Mouse (Mus musculus) stomach, embryonic 15.5 days (tissue): ENCODE data around the gene Olfml2b. TPM values are rescaled to one million over a fixed set of nuclear protein-coding genes. Genes with fewer than 3 reads are reported as not detected.

ENCODE experiments used
- ATAC-seq: fragments of 200-750 bp; cut with Nextera tagmentation; 2 replicates; pipeline ENCODE4 v1.8.0; 2017; ENCODE audit warnings: low read depth, moderate number of reproducible peaks, moderate TSS enrichment; ENCODE audit not compliant: insufficient read depth, low FRiP score
- H3K27ac ChIP-seq: fragments of 300-500 bp; sonication (generic); 2 replicates; pipeline ENCODE4 v1.5.1; 2015; ENCODE audit warnings: mild to moderate bottlenecking, inconsistent platforms
- H3K27me3 ChIP-seq: fragments of 300-500 bp; sonication (generic); replicated peaks from 2 replicates; pipeline ENCODE4 v1.6.1; 2015; ENCODE audit warnings: inconsistent platforms
- H3K36me3 ChIP-seq: fragments of 300-500 bp; sonication (generic); 2 replicates; pipeline ENCODE4 v1.6.1; 2015; ENCODE audit warnings: inconsistent platforms
- H3K4me1 ChIP-seq: fragments of 300-500 bp; sonication (generic); 2 replicates; pipeline ENCODE4 v1.6.1; 2015; ENCODE audit warnings: inconsistent platforms
- H3K4me2 ChIP-seq: fragments of 300-500 bp; sonication (generic); 2 replicates; pipeline ENCODE4 v1.6.1; 2015; ENCODE audit warnings: mild to moderate bottlenecking, inconsistent platforms
- H3K4me3 ChIP-seq: fragments of 300-500 bp; sonication (generic); replicated peaks from 2 replicates; pipeline ENCODE4 v1.5.1; 2015; ENCODE audit warnings: inconsistent platforms
- H3K9ac ChIP-seq: fragments of 300-500 bp; sonication (generic); 2 replicates; pipeline ENCODE4 v1.6.1; 2015; ENCODE audit warnings: inconsistent platforms
- H3K9me3 ChIP-seq: fragments of 300-500 bp; sonication (generic); 2 replicates; pipeline ENCODE4 v1.6.1; 2016; ENCODE audit warnings: inconsistent platforms
- WGBS: fragments of 180-500 bp; shearing (Covaris S2); methylation state at CpG from one replicate; pipeline ENCODE4 v1.1.7; 2015; 5-methylcytosine and 5-hydroxymethylcytosine counted together
- polyA plus RNA-seq: library from polyadenylated mRNA; unstranded; fragments of >200 nt; fragmentation: Nextera tagmentation; extraction: Ambion mirVana; gene quantifications from 2 replicates; pipeline ENCODE4 v1.2.1, GENCODE M21; 2015

The Olfml2b gene
- polyA plus RNA-seq, 1 experiment from 2014 or later = 38.5 TPM

DNA sequence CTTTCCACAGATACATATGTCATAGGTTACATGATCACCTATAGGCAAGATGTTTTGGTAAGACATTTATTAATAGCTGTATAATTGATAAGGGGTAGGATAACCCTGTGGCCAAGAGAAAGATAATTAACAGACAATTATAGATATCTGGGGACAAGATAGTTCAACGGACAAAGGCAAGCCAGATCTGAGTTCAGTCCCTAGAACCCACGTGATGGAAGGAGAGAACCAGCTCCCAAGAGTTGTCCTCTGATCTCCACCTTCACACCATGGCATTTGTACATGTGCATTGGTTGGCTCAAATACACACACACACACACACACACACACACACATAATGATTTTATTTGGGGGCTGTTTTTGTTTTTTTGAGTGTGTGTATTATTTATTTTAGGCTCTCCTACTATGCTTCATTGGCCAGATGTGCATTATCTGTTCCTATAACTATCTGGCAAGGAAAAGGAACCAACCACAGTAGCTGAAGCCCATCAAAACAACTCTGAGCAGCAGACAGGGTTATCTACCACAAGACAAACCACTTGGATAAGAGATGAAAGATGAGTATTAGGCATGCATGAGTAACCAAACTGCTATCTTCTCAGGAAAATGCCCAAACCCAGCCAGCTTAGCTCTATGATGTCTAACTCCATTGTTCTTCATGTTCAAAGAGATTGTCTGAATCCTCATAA lies 24.5 kb upstream of the Olfml2b start:
- no peaks in the 10 kb centered on the region for H3K27me3 ChIP-seq
- H3K9me3 ChIP-seq = no peaks in the 10 kb centered on the region
- H3K4me1 ChIP-seq = no peaks in the 10 kb centered on the region
- no peaks in the 10 kb centered on the region for H3K36me3 ChIP-seq
- 81% methylated on average over 2 of the region's 2 CpGs for WGBS
- H3K9ac ChIP-seq = no peak overlapping the region
- H3K27ac ChIP-seq = no peak overlapping the region
- H3K4me3 ChIP-seq = no peak overlapping the region
- no peak overlapping the region for H3K4me2 ChIP-seq
- ATAC-seq = no peak

DNA sequence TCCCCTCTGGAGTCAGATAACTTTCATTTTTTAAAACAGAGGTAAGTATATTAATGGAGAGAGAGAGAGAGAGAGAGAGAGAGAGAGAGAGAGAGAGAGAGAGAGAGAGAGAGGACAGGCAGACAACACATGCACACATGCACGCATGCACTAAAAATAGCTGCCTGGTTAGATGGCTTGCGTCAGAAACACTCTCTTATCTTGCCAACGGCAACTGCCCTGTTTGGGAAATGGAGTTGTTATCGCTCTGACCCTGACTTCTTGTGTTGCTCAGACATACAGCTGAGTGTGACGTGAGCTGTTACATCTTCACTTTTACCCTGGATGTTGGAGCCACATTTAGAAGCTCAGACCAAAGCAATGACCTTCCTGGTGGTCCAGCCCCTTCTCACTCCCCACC lies 21.4 kb upstream of the Olfml2b start:
- no peak overlapping the region for H3K4me2 ChIP-seq
- 32% methylated on average over 5 of the region's 5 CpGs for WGBS
- no peaks in the 10 kb centered on the region for H3K36me3 ChIP-seq
- H3K9me3 ChIP-seq = no peaks in the 10 kb centered on the region
- no peaks in the 10 kb centered on the region for H3K27me3 ChIP-seq
- H3K4me3 ChIP-seq = no peak overlapping the region
- peak; percentile 95 for ATAC-seq
- H3K27ac ChIP-seq = no peak overlapping the region
- no peaks in the 10 kb centered on the region for H3K4me1 ChIP-seq
- H3K9ac ChIP-seq = no peak overlapping the region

DNA sequence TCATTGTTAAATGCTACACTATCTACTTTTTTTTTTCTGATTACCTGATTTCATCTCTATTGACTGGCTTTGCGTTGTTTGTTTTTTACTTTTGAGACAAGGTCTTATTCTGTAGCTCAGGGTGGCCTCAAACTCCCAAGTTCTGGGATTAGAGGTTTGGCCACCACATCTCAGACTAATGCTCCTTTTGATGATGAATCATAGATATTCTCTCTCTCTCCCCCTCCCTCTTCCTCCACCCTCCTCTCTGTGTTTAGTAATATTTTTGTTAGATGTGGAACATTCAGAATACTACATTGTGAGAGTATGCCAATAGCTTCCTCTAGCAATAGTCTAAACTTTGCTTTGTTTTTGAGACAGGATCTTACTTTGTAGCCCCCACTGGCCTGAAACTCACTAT lies 20.9 kb upstream of the Olfml2b start:
- H3K27ac ChIP-seq = no peak overlapping the region
- H3K4me3 ChIP-seq = no peak overlapping the region
- no peaks in the 10 kb centered on the region for H3K36me3 ChIP-seq
- 92% methylated on average over 1 of the region's 1 CpGs for WGBS
- no peak for ATAC-seq
- no peaks in the 10 kb centered on the region for H3K27me3 ChIP-seq
- H3K9me3 ChIP-seq = no peaks in the 10 kb centered on the region
- H3K9ac ChIP-seq = no peak overlapping the region
- H3K4me1 ChIP-seq = no peaks in the 10 kb centered on the region
- no peak overlapping the region for H3K4me2 ChIP-seq

DNA sequence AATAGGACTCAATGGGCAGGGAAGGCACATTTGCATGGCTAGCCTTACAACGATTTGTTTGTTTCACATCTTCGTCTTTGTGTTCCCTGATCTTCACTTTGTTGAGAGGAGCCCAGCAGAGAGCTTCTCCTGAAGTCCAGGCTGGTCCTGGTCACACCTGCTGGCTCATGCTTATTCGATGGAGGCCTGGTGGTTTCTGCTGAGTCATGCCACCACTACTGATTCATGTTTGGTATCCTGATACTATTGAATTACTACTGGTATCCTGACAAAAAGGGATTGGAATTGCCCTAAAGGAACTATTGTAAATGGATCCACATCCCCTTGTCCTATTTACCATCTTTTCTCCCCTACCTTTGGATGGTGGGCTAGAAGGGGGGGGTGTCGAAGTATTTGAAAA lies 13.8 kb upstream of the Olfml2b start:
- no peak overlapping the region for H3K4me3 ChIP-seq
- no peak overlapping the region for H3K4me2 ChIP-seq
- H3K9me3 ChIP-seq = no peaks in the 10 kb centered on the region
- H3K9ac ChIP-seq = no peak overlapping the region
- H3K4me1 ChIP-seq = no peaks in the 10 kb centered on the region
- no peaks in the 10 kb centered on the region for H3K36me3 ChIP-seq
- H3K27me3 ChIP-seq = no peaks in the 10 kb centered on the region
- H3K27ac ChIP-seq = no peak overlapping the region
- WGBS = 82% methylated on average over 4 of the region's 4 CpGs
- no peak; the same call in 1 of the 2 replicates for ATAC-seq

DNA sequence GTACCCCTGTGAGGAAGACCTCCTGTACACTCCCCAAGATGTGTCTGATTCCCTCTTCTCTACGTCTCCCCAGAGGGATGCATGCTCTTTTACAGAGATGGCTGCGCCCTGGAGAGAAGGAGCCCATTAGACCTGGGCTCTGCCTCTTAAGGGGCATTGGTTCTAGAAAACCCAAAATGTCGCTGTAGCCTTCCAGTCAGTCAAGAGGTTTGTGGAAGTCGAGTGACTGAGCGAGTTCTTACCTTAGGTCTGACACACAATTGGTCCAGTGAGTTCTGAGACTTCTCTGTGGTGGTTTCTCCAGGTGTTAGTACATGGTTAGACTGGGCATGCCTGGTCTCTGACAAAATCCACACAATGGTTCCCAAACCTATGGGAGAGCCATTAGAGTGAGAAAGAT lies 12.8 kb upstream of the Olfml2b start:
- Histone ChIP-seq H3K27me3 (no peaks in the 10 kb centered on the region), H3K4me2 (no peak overlapping the region), H3K4me1 (no peaks in the 10 kb centered on the region), H3K27ac (no peak overlapping the region), H3K9me3 (no peaks in the 10 kb centered on the region), H3K4me3 (no peak overlapping the region), H3K36me3 (no peaks in the 10 kb centered on the region), H3K9ac (no peak overlapping the region)
- ATAC-seq = no peak
- WGBS = 91% methylated on average over 5 of the region's 5 CpGs

DNA sequence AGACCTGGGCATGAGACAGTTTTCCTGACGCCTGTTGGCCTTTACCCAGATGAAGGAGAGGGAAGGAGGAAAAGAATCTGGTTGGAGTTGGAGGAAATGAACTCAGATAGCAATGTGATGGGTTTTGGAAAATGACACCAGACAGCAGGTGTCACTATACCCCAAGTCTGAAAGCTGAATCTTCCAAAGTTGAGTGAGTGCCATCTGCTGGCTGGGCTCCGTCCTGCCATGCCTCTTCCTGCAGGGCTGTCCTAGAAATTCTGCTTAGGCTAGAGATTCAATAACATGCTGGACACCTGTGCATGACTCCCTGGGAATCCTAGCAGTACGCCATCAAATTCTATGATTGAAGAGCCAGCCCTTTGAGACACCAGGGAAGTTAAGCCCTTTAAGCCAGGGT lies 11.9 kb upstream of the Olfml2b start:
- Histone ChIP-seq H3K9ac (no peak overlapping the region), H3K4me2 (no peak overlapping the region), H3K36me3 (no peaks in the 10 kb centered on the region), H3K27me3 (no peaks in the 10 kb centered on the region), H3K9me3 (no peaks in the 10 kb centered on the region), H3K4me1 (no peaks in the 10 kb centered on the region), H3K27ac (no peak overlapping the region), H3K4me3 (no peak overlapping the region)
- peak; percentile 50 for ATAC-seq
- 8% methylated on average over 3 of the region's 3 CpGs for WGBS

DNA sequence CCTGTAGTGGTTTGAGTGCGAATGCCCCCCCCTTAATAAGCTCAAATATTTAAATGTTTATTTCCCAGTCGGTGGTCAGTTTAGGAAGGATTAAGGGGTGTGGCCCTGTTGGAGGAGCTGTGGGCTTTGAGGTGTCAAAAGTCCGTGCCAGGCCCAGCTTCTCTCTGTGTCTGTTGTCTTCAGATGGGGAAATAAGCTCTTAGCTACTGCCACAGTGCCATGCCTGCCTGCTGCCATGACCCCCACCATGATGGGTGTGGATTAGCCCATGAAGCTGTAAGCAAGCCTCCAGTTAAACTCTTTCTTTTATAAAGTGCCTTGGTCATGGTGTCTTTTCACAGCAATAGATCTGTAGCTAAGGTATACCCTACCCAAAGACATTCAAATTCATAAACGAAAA lies 11.5 kb upstream of the Olfml2b start:
- Histone ChIP-seq H3K4me2 (no peak overlapping the region), H3K9me3 (no peaks in the 10 kb centered on the region), H3K27ac (no peak overlapping the region), H3K4me3 (no peak overlapping the region), H3K9ac (no peak overlapping the region), H3K27me3 (no peaks in the 10 kb centered on the region), H3K4me1 (no peaks in the 10 kb centered on the region), H3K36me3 (no peaks in the 10 kb centered on the region)
- ATAC-seq = no peak
- 69% methylated on average over 4 of the region's 4 CpGs for WGBS

DNA sequence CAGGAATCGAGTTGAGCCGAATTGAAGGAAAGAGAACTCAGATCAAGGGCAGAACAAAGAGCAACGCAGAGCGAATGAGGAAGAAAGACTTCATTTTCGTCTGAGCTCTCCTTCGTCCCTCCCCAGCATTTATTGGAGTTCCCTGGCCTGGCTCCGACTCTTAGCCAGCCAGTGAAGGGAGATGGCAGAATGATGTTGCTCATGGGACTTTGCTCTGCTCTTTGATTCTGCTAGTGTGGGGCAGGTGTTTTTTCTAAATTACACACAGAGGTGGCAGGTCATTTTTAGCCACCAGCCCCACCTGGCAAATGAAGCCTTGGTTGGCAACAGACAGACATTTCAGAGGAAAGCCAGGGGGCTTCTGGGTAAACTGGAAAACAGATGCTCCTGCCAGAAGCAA lies 5.4 kb upstream of the Olfml2b start:
- Histone ChIP-seq H3K4me2 (no peak overlapping the region), H3K4me1 (no peaks in the 10 kb centered on the region), H3K9ac (no peak overlapping the region), H3K27me3 (no peaks in the 10 kb centered on the region), H3K4me3 (no peak overlapping the region), H3K9me3 (no peaks in the 10 kb centered on the region), H3K36me3 (no peaks in the 10 kb centered on the region), H3K27ac (no peak overlapping the region)
- WGBS = 82% methylated on average over 7 of the region's 7 CpGs
- ATAC-seq = no peak

DNA sequence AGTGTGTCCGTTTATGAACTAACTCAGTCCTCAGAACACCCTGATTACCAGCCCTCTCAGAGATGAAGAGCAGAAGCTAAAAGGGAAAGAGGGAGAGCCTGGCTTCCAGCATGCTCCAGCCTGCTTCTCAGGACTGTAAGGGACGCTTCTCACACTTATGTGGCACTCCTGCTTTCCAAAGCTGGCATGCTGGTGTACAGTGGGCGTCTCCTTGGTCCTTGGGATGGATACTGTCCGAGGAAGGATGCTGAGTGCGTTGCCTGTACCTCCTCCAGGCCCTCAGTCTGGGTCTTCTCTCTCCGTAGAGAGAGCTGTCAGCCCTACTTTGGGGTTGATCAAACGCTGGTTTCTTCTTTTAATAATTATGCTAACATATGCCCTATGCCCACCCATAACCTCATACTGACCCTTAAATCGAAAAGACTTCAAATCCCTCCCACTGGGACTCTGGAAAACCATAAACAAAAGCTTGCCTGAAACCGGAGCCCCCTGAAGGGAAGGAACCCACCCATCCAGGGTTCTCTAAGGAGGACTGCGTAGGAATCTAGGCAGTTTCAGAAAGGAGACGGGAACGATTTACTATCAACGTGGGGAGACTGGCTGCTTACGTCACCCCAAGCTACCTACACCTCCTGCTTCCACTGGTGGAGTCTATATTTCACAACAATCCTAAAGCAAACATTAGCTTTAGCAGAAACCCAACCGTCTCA lies 1.7 kb downstream of the Olfml2b start:
- 39% methylated on average over 15 of the region's 15 CpGs for WGBS
- H3K4me2 ChIP-seq = peak overlapping the region; percentile 89
- no peak for ATAC-seq
- no peaks in the 10 kb centered on the region for H3K36me3 ChIP-seq
- H3K9me3 ChIP-seq = no peaks in the 10 kb centered on the region
- peak overlapping the region; percentile 57 for H3K4me3 ChIP-seq
- H3K27me3 ChIP-seq = no peaks in the 10 kb centered on the region
- no peak overlapping the region for H3K9ac ChIP-seq
- peak overlapping the region; percentile 53 for H3K27ac ChIP-seq
- 0 out of 2 replicates have a peak, but pooled peaks cover 18% of the 10 kb centered on the region for H3K4me1 ChIP-seq

DNA sequence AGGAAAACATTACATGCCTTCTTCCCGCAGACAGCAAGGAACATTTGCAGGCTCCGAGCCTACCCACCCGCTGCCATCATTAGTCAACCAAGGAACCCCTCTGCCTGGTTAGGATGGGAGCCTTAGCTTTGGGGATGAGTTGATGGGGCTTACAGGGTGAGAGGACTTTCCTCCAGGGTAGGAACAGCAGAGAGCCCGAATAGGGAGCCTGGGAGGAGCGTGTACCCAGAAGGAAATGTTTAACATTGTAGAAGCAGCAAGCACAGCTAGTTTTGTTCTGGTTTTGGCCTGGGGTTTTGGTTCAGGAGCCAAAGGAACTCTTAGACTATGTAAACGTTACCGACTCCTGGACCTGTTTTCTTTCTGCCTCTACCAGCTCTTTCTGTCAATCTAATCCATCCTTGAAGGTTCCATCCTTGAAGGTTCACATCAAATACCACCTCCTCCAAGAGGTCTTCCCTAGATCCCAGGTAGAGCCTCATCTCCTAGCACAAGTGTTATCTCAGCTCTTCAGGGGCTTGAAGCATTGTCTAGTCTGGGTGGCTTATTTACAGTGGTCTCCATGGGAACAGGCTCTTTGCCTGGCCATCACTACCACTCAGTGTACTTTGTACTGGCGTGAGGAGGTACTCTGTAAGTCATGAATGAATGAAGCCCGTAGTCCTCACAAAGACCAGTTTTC lies 2.4 kb downstream of the Olfml2b start:
- H3K36me3 ChIP-seq = no peaks in the 10 kb centered on the region
- 0 out of 2 replicates have a peak, but pooled peaks cover 18% of the 10 kb centered on the region for H3K4me1 ChIP-seq
- H3K4me2 ChIP-seq = peak overlapping the region; percentile 89
- H3K4me3 ChIP-seq = peak overlapping the region; percentile 57
- H3K27ac ChIP-seq = peak overlapping the region; percentile 53; the same call in 1 of the 2 replicates
- H3K9me3 ChIP-seq = no peaks in the 10 kb centered on the region
- ATAC-seq = no peak
- WGBS = 50% methylated on average over 9 of the region's 9 CpGs
- H3K9ac ChIP-seq = no peak overlapping the region
- no peaks in the 10 kb centered on the region for H3K27me3 ChIP-seq

DNA sequence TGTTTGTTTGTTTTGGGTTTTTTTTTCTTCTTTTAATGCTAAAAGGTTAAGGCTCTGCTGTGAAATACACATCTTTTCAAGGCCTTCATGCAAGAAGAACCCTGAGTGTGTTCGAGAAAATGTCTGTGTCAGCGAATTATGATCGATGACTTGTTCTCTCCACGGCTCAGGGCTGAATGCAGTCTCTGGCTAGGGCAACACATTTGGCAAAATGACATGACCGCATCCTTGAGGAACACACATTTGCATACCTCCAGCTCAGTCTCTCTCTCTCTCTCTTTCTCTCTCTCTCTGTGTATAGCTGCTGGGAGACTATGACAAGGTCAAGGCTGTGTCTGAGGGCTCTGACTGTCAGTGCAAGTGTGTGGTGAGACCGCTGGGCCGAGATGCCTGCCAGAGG lies 3.0 kb downstream of the Olfml2b start:
- H3K4me1 ChIP-seq = 0 out of 2 replicates have a peak, but pooled peaks cover 18% of the 10 kb centered on the region
- 76% methylated on average over 7 of the region's 7 CpGs for WGBS
- H3K36me3 ChIP-seq = no peaks in the 10 kb centered on the region

DNA sequence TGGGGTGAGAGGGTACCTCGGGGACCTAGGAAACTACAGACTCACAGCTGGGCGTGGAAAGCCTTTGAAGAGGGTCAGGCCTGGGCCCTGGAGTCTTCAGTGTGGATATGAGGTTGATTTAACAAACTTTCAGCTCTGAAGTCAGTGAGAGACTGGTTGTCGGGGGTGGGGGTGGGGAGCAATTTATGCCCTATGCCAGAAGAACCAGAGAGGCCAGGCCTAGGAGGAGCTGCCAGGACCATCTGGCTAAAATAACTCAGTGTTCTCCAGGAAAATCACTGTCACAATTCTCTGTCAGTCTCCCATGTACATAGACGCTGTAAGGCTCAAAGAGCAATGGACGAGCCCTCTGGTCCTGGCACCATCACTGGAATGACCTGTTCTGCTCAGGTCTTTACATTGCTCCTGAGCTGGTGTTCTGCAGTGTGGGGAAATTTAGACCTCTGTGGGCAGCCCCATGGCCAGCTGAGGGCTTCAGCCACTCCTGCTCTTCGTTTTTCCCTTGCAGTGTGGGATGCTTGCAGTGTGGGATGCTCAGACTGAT lies 3.7 kb downstream of the Olfml2b start:
- H3K36me3 ChIP-seq = no peaks in the 10 kb centered on the region
- no peak overlapping the region for H3K4me2 ChIP-seq
- H3K9ac ChIP-seq = no peak overlapping the region
- 78% methylated on average over 6 of the region's 6 CpGs for WGBS
- no peak overlapping the region for H3K4me3 ChIP-seq
- H3K27me3 ChIP-seq = no peaks in the 10 kb centered on the region
- 0 out of 2 replicates have a peak, but pooled peaks cover 18% of the 10 kb centered on the region for H3K4me1 ChIP-seq
- no peaks in the 10 kb centered on the region for H3K9me3 ChIP-seq
- ATAC-seq = no peak
- H3K27ac ChIP-seq = no peak overlapping the region

More for the DNA sequence above, 3.0 kb downstream of the Olfml2b start:
- no peak for ATAC-seq
- no peaks in the 10 kb centered on the region for H3K27me3 ChIP-seq
- H3K4me3 ChIP-seq = no peak overlapping the region
- H3K9me3 ChIP-seq = no peaks in the 10 kb centered on the region
- no peak overlapping the region for H3K4me2 ChIP-seq
- no peak overlapping the region for H3K9ac ChIP-seq
- H3K27ac ChIP-seq = no peak overlapping the region
